In genomic region chr13:28794547-28794946, GRCm38 (mm10) we compare ENCODE assay signal across 27 mouse cellular contexts.
DNase-seq lines count a peak whose midpoint lies in the region; ATAC-seq lines count a peak whose summit lies in the region.
"Had no signal": no experiment of that assay in that cellular context is flagged by ENCODE, and none has a peak within 500 bp of the region (broad histone marks: within the 10 kb centered on the region; RNA-seq: fewer than 3 reads in every experiment).

No protein-coding gene starts in this region.

- no peaks in the 10 kb centered on the region for H3K36me3 ChIP-seq in hindbrain, embryonic 12.5 days
- no peaks in the 10 kb centered on the region for H3K36me3 ChIP-seq in hindbrain, embryonic 16.5 days (ENCODE audit: control insufficient read depth, insufficient read depth, low read length)
- H3K36me3 ChIP-seq in forebrain, embryonic 15.5 days: no peaks in the 10 kb centered on the region
- no peaks in the 10 kb centered on the region for H3K36me3 ChIP-seq in midbrain, embryonic 13.5 days
- H3K36me3 ChIP-seq in embryonic facial prominence, embryonic 10.5 days (replicated peaks): no peaks in the 10 kb centered on the region
- H3K36me3 ChIP-seq: embryonic facial prominence, embryonic 15.5 days; heart, embryonic 15.5 days; liver, embryonic 13.5 days; neural tube, embryonic 12.5 days had no signal

- no peak overlapping the region for H3K9ac ChIP-seq in hindbrain, embryonic 12.5 days
- no peak overlapping the region for H3K9ac ChIP-seq in hindbrain, embryonic 16.5 days (ENCODE audit: low read depth, low read length)
- no peak overlapping the region for H3K9ac ChIP-seq in forebrain, embryonic 15.5 days (replicated peaks)
- H3K9ac ChIP-seq in midbrain, embryonic 13.5 days (replicated peaks): no peak overlapping the region
- H3K9ac ChIP-seq: embryonic facial prominence, embryonic 15.5 days; heart, embryonic 15.5 days; liver, embryonic 13.5 days; neural tube, embryonic 12.5 days had no signal

- no peak overlapping the region for H3K4me2 ChIP-seq in hindbrain, embryonic 12.5 days (replicated peaks)
- H3K4me2 ChIP-seq in hindbrain, embryonic 16.5 days (ENCODE audit: low read length): no peak overlapping the region
- no peak overlapping the region for H3K4me2 ChIP-seq in forebrain, embryonic 15.5 days (replicated peaks)
- no peak overlapping the region for H3K4me2 ChIP-seq in midbrain, embryonic 13.5 days (replicated peaks)
- H3K4me2 ChIP-seq: embryonic facial prominence, embryonic 15.5 days; heart, embryonic 15.5 days; liver, embryonic 13.5 days had no signal

- no peaks in the 10 kb centered on the region for H3K27me3 ChIP-seq in hindbrain, embryonic 12.5 days
- H3K27me3 ChIP-seq in hindbrain, embryonic 16.5 days (replicated peaks; ENCODE audit: control insufficient read depth, insufficient read depth, low read length): no peaks in the 10 kb centered on the region
- no peaks in the 10 kb centered on the region for H3K27me3 ChIP-seq in forebrain, embryonic 15.5 days
- H3K27me3 ChIP-seq in midbrain, embryonic 13.5 days: no peaks in the 10 kb centered on the region
- no peaks in the 10 kb centered on the region for H3K27me3 ChIP-seq in embryonic facial prominence, embryonic 10.5 days (replicated peaks; ENCODE audit: low read depth, poor library complexity, severe bottlenecking)
- H3K27me3 ChIP-seq: embryonic facial prominence, embryonic 15.5 days; heart, embryonic 15.5 days; liver, embryonic 13.5 days; neural tube, embryonic 12.5 days had no signal

- no peak overlapping the region for H3K4me3 ChIP-seq in hindbrain, embryonic 12.5 days
- no peak overlapping the region for H3K4me3 ChIP-seq in hindbrain, embryonic 16.5 days (ENCODE audit: low read length)
- no peak overlapping the region for H3K4me3 ChIP-seq in forebrain, embryonic 15.5 days
- H3K4me3 ChIP-seq in midbrain, embryonic 13.5 days (replicated peaks): no peak overlapping the region
- no peak overlapping the region for H3K4me3 ChIP-seq in embryonic facial prominence, embryonic 10.5 days
- H3K4me3 ChIP-seq: embryonic facial prominence, embryonic 15.5 days; heart, adult 2 months; heart, embryonic 15.5 days; left cerebral cortex, adult 2 months; liver, embryonic 13.5 days; neural tube, embryonic 12.5 days had no signal

- WGBS in hindbrain, embryonic 12.5 days: 69% methylated on average over 3 of the region's 3 CpGs
- WGBS in hindbrain, embryonic 16.5 days: 69% methylated on average over 3 of the region's 3 CpGs
- WGBS in forebrain, embryonic 15.5 days: 55% methylated on average over 3 of the region's 3 CpGs
- WGBS in midbrain, embryonic 13.5 days: 61% methylated on average over 3 of the region's 3 CpGs
- WGBS in embryonic facial prominence, embryonic 10.5 days: 87% methylated on average over 3 of the region's 3 CpGs

- DNase-seq in embryonic facial prominence, embryonic 10.5 days (ENCODE audit: low spot score): no peak
- DNase-seq in urinary bladder, postnatal 14 days (ENCODE audit: low spot score): no peak
- no peak for DNase-seq in kidney, postnatal 10 days
- DNase-seq: cerebellum, adult 11 months; cerebellum, postnatal 14 days; embryo, embryonic 11 days; gastrocnemius, postnatal 25 days; heart, adult 2 months; heart, postnatal 36 days; kidney, adult 18-20 months; liver, embryonic 13.5 days; lung, adult 2 months; lung, postnatal 14 days; retina, postnatal 1 day; right cerebral cortex, postnatal 25 days; spleen, adult 18-20 months; thymus, postnatal 14 days had no signal

- peak overlapping the region; percentile 4; the same call in 1 of the 2 replicates for H3K27ac ChIP-seq in hindbrain, embryonic 12.5 days
- no peak overlapping the region for H3K27ac ChIP-seq in hindbrain, embryonic 16.5 days (ENCODE audit: low read depth, low read length)
- H3K27ac ChIP-seq in forebrain, embryonic 15.5 days (replicated peaks): peak overlapping the region; percentile 95
- H3K27ac ChIP-seq in midbrain, embryonic 13.5 days: peak overlapping the region; percentile 47
- no peak overlapping the region for H3K27ac ChIP-seq in embryonic facial prominence, embryonic 10.5 days (replicated peaks)
- H3K27ac ChIP-seq: embryonic facial prominence, embryonic 15.5 days; heart, adult 2 months; heart, embryonic 15.5 days; left cerebral cortex, adult 2 months; liver, embryonic 13.5 days had no signal

- H3K4me1 ChIP-seq in hindbrain, embryonic 12.5 days: peaks cover 68% of the 10 kb centered on the region
- H3K4me1 ChIP-seq in hindbrain, embryonic 16.5 days (ENCODE audit: control insufficient read depth, insufficient read depth, low read depth, low read length): peaks cover 13% of the 10 kb centered on the region
- peaks cover 67% of the 10 kb centered on the region for H3K4me1 ChIP-seq in forebrain, embryonic 15.5 days
- peaks cover 76% of the 10 kb centered on the region for H3K4me1 ChIP-seq in midbrain, embryonic 13.5 days (replicated peaks)
- H3K4me1 ChIP-seq in embryonic facial prominence, embryonic 10.5 days: peaks cover 74% of the 10 kb centered on the region
- H3K4me1 ChIP-seq: heart, embryonic 15.5 days; liver, embryonic 13.5 days had no signal

- H3K9me3 ChIP-seq in hindbrain, embryonic 12.5 days (replicated peaks): no peaks in the 10 kb centered on the region
- no peaks in the 10 kb centered on the region for H3K9me3 ChIP-seq in hindbrain, embryonic 16.5 days (ENCODE audit: control insufficient read depth, low read length)
- no peaks in the 10 kb centered on the region for H3K9me3 ChIP-seq in forebrain, embryonic 15.5 days
- H3K9me3 ChIP-seq in midbrain, embryonic 13.5 days: no peaks in the 10 kb centered on the region
- no peaks in the 10 kb centered on the region for H3K9me3 ChIP-seq in embryonic facial prominence, embryonic 10.5 days
- H3K9me3 ChIP-seq: embryonic facial prominence, embryonic 15.5 days; heart, embryonic 15.5 days; liver, embryonic 13.5 days; neural tube, embryonic 12.5 days had no signal

- no peak for ATAC-seq in hindbrain, embryonic 12.5 days (ENCODE audit: low FRiP score)
- ATAC-seq in hindbrain, embryonic 16.5 days: no peak
- ATAC-seq in common myeloid progenitor, adult 5-6 weeks (replicated peaks; ENCODE audit: low read depth, poor library complexity, severe bottlenecking): peak; percentile 76
- ATAC-seq in forebrain, embryonic 15.5 days (replicated peaks): no peak
- no peak for ATAC-seq in midbrain, embryonic 13.5 days
- ATAC-seq: inflammation-experienced regulatory T-cells, adult 6 months had no signal

Comparison
In these comparisons a context has a peak if more than half of its experiments do, and no peak if none do; other contexts are left out.
1. H3K27ac ChIP-seq: peak in hindbrain, embryonic 12.5 days (single experiment), forebrain, embryonic 15.5 days (single experiment) and midbrain, embryonic 13.5 days (single experiment); none in hindbrain, embryonic 16.5 days (single experiment) and embryonic facial prominence, embryonic 10.5 days (single experiment).